Mouse (Mus musculus) kidney, adult 9 months (tissue): ENCODE measurements around the gene Hs2st1.
"Not testable (repeated sequence)": the region's sequence is repeated elsewhere in the genome, so short reads cannot be mapped to it uniquely, and the experiment has no call there.

Experiments used
- DNase-seq: peaks from one replicate; pipeline ENCODE4 v3.0.0; 2022

The Hs2st1 gene

DNA sequence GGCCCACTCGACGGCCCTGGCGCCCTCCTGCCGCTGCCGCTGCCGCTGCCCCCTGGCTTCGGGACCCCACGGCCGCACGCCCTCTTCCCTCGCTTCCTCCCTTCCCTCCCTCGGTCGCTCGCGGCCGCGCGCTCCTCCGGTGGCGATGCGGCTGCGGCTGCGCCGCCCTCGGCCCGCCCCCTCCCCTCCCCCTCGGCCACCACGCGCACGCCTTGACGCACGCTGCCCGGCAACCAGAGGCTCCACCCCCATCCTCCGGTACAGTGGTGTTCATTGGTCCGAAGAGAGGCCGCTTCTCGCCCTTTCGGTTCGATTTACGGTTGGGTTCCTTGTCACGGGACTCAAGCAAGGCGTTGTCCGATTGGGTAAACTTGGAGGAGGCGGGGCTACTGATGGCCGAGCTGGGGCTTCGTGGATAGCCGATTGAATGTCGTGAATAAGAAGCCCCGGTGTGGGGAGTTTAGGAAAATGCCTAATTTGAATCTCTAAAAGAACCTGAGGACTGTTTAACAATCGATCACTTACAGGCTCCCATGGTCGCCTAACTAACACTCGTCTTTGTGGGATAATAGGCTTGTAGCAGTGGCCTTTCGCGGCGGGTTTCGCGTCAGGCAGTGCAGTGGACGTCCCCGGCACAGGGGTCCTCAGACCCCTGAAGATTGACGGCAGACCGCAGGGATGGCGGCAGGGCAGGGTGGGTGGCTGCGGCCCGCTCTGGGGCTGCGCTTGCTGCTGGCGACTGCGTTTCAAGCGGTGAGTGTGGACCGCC is at the start of gene Hs2st1, which contains the start of gene Selenof:
Gene Hs2st1, minus strand, starts transcription at position 135 of the 769 bp plus-strand sequence.
Gene Selenof, plus strand, starts transcription at position 258 of the 769 bp plus-strand sequence.
- peak; percentile 100 for DNase-seq

GRCm38 (mm10) chr3:144617633-144618180 is 47.7 kb upstream of the Hs2st1 start:
- DNase-seq = peak; percentile 31

DNA sequence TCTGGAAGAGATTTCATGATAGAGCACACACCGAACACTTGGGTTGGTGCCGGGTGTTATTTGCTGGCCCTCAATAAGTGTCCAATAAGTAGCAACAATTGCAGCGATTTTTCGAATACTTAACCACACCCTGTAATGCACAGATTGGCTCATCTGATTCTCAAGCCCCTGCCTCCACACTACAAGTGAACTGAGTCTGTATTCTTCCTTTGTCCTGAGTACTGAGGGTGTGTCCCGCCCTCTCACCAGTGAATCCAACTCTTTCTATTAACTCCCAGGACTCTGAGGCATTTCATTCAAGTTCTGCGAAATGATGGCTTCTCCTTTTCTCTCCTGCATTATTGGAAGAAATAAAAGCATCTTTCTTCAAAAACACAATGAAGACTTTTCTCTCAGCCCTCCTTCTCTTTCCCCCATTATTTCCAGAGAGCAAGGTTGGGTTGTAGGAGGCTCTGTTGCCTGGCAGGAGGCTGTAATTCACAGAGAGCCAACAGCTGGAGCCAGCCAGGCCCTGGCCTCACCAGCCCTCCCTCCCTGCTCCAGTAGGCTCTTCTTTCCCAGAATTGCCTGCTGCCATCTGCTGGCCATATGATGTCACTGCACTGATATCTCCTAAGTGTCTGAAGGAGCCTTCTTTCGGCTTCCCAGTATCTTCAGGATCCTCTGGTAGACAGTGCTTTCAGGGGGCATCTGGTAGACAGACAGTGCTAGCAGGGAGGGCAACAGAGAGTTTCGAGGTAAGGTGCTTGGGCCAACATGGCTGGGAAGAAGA is 46.9 kb upstream of the Hs2st1 start:
- peak; percentile 86 for DNase-seq

GRCm38 (mm10) chr3:144615459-144615858 is 45.5 kb upstream of the Hs2st1 start:
- no peak for DNase-seq

- DNase-seq = no peak
Observed at GRCm38 (mm10) chr3:144614698-144615097, 44.7 kb upstream of the Hs2st1 start.

GRCm38 (mm10) chr3:144614277-144614676 is 44.3 kb upstream of the Hs2st1 start:
- DNase-seq = no peak

GRCm38 (mm10) chr3:144612382-144612781 is 42.4 kb upstream of the Hs2st1 start:
- DNase-seq = no peak

DNA sequence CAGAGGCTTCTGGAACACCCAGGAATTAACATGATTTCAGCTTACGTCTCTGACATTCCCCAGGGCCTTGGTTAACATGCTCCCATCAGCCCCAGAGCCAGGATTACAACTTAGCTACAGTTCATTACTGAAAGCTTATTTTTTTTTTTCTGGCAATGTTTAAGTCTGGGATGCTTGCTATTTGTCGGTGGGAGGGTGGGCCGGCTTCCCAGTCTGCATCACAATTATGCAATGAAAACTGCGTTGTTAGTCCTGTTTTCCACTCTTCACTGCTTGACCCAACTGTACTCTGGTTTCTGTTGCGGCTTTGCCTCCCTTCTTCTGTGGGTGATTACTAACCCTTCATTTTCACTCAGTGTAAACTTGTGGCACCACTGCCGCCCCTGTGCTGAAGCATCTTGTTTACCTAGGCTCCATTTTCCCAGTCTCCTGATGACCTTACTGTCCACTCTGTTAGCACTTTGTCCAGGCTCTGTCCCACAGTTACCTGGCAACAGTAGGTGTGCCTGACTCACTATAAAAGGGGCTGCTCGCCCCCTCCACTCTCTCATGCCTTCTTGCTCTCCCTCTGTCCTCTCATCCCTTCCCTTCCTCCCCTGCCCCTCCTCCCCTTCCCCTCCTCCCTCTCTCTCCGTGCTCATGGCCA is 41.8 kb upstream of the Hs2st1 start:
- no peak for DNase-seq

DNA sequence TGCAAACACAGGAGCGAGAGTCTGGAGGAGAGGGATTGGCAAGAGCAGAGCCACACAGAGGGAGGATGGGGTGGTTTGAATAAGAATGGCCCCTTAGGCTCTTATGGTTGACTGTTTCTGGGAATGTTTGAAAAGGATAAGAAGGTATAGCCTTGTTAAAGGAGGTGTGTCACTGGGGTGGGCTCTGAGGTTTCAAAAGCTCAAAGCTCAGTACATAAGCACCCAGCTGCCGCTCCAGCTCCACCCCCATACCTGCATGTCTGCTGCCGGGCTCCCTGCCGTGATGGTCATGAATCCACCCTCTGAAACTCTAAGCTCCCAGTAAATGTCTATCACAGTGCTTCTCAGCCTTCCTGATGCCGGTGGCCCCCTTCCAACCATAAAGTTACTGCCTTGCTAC is 40.8 kb upstream of the Hs2st1 start:
- DNase-seq = no peak

DNA sequence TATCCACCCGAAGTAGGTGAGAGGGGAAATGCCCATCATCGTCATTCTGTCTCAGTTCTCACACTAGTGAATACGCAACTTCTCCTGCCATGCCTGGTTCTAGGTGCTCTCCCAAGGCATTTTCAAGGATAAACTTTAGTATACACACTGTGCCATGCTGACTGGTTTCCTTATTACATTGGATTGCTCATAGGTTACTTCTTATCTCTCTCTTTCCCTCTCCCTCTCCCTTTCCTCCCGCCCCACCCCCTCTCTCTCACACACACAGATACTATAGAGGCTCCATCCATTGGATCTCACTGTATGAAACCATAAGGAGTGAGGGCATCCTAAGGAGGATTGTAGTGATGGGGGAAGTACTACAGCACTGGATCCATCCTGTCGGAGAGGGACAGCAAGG is 38.1 kb upstream of the Hs2st1 start:
- DNase-seq = no peak

DNA sequence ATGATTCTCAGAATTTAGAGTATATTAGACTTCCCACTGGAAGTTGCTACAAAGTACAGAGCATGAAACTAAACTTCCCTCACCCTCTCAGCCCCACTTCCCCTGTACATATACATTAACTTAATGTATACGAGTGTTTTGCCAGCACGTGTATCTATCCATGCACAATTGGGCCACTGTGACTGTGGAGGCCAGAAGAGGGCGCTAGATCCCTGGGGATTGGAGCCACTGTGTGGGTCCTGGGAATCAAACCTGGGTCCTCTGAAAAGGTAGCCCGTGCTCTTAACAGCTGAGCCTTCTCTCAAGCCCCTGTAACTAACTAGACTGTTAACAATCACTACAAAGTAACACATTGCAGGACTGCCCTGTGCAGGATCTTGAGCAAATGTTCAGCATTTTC is 36.5 kb upstream of the Hs2st1 start:
- DNase-seq = no peak

GRCm38 (mm10) chr3:144605811-144606210 is 35.8 kb upstream of the Hs2st1 start:
- DNase-seq = not testable (repeated sequence)

GRCm38 (mm10) chr3:144604205-144604604 is 34.2 kb upstream of the Hs2st1 start:
- DNase-seq = no peak

- DNase-seq = no peak
Observed at GRCm38 (mm10) chr3:144603558-144603957, 33.6 kb upstream of the Hs2st1 start.

DNA sequence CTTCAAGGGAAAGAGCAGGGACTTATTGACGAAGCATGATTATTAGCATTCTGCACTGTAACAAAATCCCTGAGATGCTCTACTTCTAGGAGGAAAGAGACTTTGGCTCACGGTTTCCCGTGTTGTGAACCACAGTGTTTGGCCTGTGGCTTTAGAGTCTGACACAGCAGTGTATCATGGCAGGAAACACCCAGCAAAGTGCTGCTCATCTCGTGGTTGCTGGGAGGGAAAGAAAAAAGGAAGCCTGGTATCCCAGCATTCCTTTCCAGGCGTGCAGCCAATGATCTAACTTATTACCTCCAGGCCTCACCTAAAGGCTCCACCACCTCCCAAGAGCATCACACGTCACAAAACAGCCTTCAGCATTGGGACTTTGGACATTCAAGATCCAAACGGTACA is 32.8 kb upstream of the Hs2st1 start:
- no peak for DNase-seq

- DNase-seq = no peak
Observed at GRCm38 (mm10) chr3:144602413-144602812, 32.4 kb upstream of the Hs2st1 start.

GRCm38 (mm10) chr3:144597790-144598467 is 27.9 kb upstream of the Hs2st1 start:
- no peak for DNase-seq

- no peak for DNase-seq
Observed at GRCm38 (mm10) chr3:144597121-144597520, 27.1 kb upstream of the Hs2st1 start.

DNA sequence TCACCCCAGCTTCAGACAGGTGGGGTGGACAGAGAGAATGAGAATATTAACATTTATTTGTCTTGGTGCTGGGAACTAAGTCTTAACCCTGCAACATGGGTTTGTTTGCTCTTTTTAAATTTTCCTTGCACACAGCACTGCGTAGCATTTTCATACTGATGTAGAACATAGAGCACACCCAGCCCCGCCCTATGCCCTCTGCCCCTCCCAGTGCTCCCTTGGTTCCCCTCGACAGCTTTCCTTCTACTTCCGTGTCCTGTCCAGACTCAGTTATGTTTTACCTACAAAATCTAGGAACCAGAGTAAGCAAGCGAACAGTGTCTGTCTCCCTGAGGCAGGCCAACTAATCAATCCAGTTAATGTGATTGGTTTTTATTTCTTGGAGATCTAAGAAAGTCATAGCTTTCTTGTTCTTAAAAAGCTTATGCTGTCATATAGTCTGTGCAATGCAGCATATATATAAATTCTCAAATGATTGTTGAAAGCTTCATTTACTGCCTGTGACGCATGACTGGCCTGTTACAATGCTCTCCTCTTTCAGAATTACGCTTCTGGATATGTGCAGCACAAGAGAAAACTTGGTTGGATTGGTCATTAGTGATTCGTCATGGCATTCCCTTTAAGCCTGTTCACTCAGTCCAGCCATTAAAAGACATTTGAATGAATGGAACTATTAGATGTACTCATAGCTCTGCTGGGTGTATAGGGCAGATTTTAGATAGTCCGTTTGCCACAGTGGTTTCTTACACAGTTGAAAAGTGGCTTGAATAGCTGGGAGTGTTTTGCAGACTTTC is 23.2 kb upstream of the Hs2st1 start:
- DNase-seq = no peak

- DNase-seq = no peak
Observed at GRCm38 (mm10) chr3:144589189-144589890, 19.4 kb upstream of the Hs2st1 start.

GRCm38 (mm10) chr3:144586731-144587130 is 16.8 kb upstream of the Hs2st1 start:
- peak; percentile 17 for DNase-seq
